Mouse (Mus musculus) embryonic facial prominence, embryonic 11.5 days (tissue): ENCODE results near the gene Nwd2. TPM values are rescaled to one million over a fixed set of nuclear protein-coding genes. Genes with fewer than 3 reads are reported as not detected.

Experiments used
- ATAC-seq: fragments of 200-750 bp; cut with Nextera tagmentation; replicated peaks from 2 replicates; pipeline ENCODE4 v1.8.0; 2017; ENCODE audit warnings: low read depth; ENCODE audit not compliant: insufficient number of reproducible peaks, low FRiP score, low TSS enrichment
- DNase-seq: peaks from one replicate; pipeline ENCODE4 v3.0.0-alpha.2; 2015; ENCODE audit warnings: low spot score
- H3K27ac ChIP-seq: fragments of 300-500 bp; sonication (generic); replicated peaks from 2 replicates; pipeline ENCODE4 v1.5.1; 2014; ENCODE audit warnings: mild to moderate bottlenecking, low read depth, low read length, control low read depth
- H3K27me3 ChIP-seq: fragments of 300-500 bp; sonication (generic); 2 replicates; pipeline ENCODE4 v1.6.1; 2014; ENCODE audit warnings: mild to moderate bottlenecking, low read length, moderate library complexity, mixed read lengths; ENCODE audit not compliant: control insufficient read depth, insufficient read depth
- H3K36me3 ChIP-seq: fragments of 300-500 bp; sonication (generic); replicated peaks from 2 replicates; pipeline ENCODE4 v1.6.1; 2014; ENCODE audit warnings: low read depth, mild to moderate bottlenecking, low read length, moderate library complexity, mixed read lengths; ENCODE audit not compliant: control insufficient read depth, insufficient read depth
- H3K4me1 ChIP-seq: fragments of 300-500 bp; sonication (generic); 2 replicates; pipeline ENCODE4 v1.6.1; 2014; ENCODE audit warnings: low read length, mixed read lengths; ENCODE audit not compliant: control insufficient read depth, insufficient read depth
- H3K4me2 ChIP-seq: fragments of 300-500 bp; sonication (generic); 2 replicates; pipeline ENCODE4 v1.6.1; 2014; ENCODE audit warnings: low read depth, mild to moderate bottlenecking, control low read depth, low read length, moderate library complexity
- H3K4me3 ChIP-seq: fragments of 300-500 bp; sonication (generic); 2 replicates; pipeline ENCODE4 v1.5.1; 2014; ENCODE audit warnings: low read depth, low read length, control low read depth
- H3K9ac ChIP-seq: fragments of 300-500 bp; sonication (generic); replicated peaks from 2 replicates; pipeline ENCODE4 v1.6.1; 2014; ENCODE audit warnings: mild to moderate bottlenecking, control low read depth, low read length
- H3K9me3 ChIP-seq: fragments of 300-500 bp; sonication (generic); replicated peaks from 2 replicates; pipeline ENCODE4 v1.6.1; 2016; ENCODE audit warnings: mild to moderate bottlenecking, low read length, inconsistent platforms, mixed read lengths; ENCODE audit not compliant: control insufficient read depth
- WGBS: fragments of 180-500 bp; shearing (Covaris S2); extraction: QIAGEN DNeasy Blood & Tissue Kit; methylation state at CpG from one replicate; pipeline ENCODE4 v1.1.7; 2014; 5-methylcytosine and 5-hydroxymethylcytosine counted together
- polyA plus RNA-seq: library from polyadenylated mRNA; unstranded; fragments of >200 nt; fragmentation: Nextera tagmentation; extraction: Ambion mirVana; gene quantifications from 2 replicates; pipeline ENCODE4 v1.2.1, GENCODE M21; 2014

The Nwd2 gene
- polyA plus RNA-seq, 1 experiment from 2014 or later = 1.5 TPM

- no peaks in the 10 kb centered on the region for H3K9me3 ChIP-seq
- H3K4me2 ChIP-seq = no peak overlapping the region
- H3K9ac ChIP-seq = no peak overlapping the region
- H3K4me3 ChIP-seq = no peak overlapping the region
- no peak overlapping the region for H3K27ac ChIP-seq
- H3K36me3 ChIP-seq = no peaks in the 10 kb centered on the region
- 47% methylated on average over 6 of the region's 6 CpGs for WGBS
- no peaks in the 10 kb centered on the region for H3K27me3 ChIP-seq
- no peaks in the 10 kb centered on the region; the same call in 1 of the 2 replicates for H3K4me1 ChIP-seq
- no peak for ATAC-seq
- DNase-seq = peak; percentile 85
Observed at GRCm38 (mm10) chr5:63766715-63767114, 117.8 kb downstream of the Nwd2 start.

GRCm38 (mm10) chr5:63767464-63767863 is 118.6 kb downstream of the Nwd2 start:
- H3K27me3 ChIP-seq = no peaks in the 10 kb centered on the region
- no peak for ATAC-seq
- WGBS = 73% methylated on average over 8 of the region's 8 CpGs
- H3K4me3 ChIP-seq = no peak overlapping the region
- H3K9ac ChIP-seq = no peak overlapping the region
- no peak overlapping the region for H3K4me2 ChIP-seq
- H3K9me3 ChIP-seq = no peaks in the 10 kb centered on the region
- no peaks in the 10 kb centered on the region; the same call in 1 of the 2 replicates for H3K4me1 ChIP-seq
- DNase-seq = no peak
- no peak overlapping the region for H3K27ac ChIP-seq
- H3K36me3 ChIP-seq = no peaks in the 10 kb centered on the region

- Histone ChIP-seq H3K36me3 (no peaks in the 10 kb centered on the region), H3K4me2 (no peak overlapping the region), H3K4me3 (no peak overlapping the region), H3K27me3 (no peaks in the 10 kb centered on the region), H3K9ac (no peak overlapping the region), H3K9me3 (no peaks in the 10 kb centered on the region), H3K27ac (no peak overlapping the region), H3K4me1 (no peaks in the 10 kb centered on the region; the same call in 1 of the 2 replicates)
- DNase-seq = no peak
- WGBS = 69% methylated on average over 4 of the region's 4 CpGs
- 0 out of 2 replicates have a peak, but pooled peaks have one; percentile 25 for ATAC-seq
Observed at GRCm38 (mm10) chr5:63768220-63768619, 119.3 kb downstream of the Nwd2 start.

- no peak overlapping the region for H3K9ac ChIP-seq
- H3K4me1 ChIP-seq = no peaks in the 10 kb centered on the region; the same call in 1 of the 2 replicates
- H3K4me3 ChIP-seq = no peak overlapping the region
- ATAC-seq (no peak), DNase-seq (no peak)
- H3K27ac ChIP-seq = no peak overlapping the region
- H3K36me3 ChIP-seq = no peaks in the 10 kb centered on the region
- H3K9me3 ChIP-seq = no peaks in the 10 kb centered on the region
- H3K4me2 ChIP-seq = no peak overlapping the region
- WGBS = 78% methylated on average over 2 of the region's 2 CpGs
- H3K27me3 ChIP-seq = no peaks in the 10 kb centered on the region
Observed at GRCm38 (mm10) chr5:63772971-63773370, 124.1 kb downstream of the Nwd2 start.

GRCm38 (mm10) chr5:63773603-63774002 is 124.7 kb downstream of the Nwd2 start:
- H3K27ac ChIP-seq = no peak overlapping the region
- H3K9me3 ChIP-seq = no peaks in the 10 kb centered on the region
- no peak overlapping the region for H3K4me3 ChIP-seq
- H3K4me2 ChIP-seq = no peak overlapping the region
- no peak overlapping the region for H3K9ac ChIP-seq
- H3K36me3 ChIP-seq = no peaks in the 10 kb centered on the region
- no peaks in the 10 kb centered on the region for H3K27me3 ChIP-seq
- H3K4me1 ChIP-seq = no peaks in the 10 kb centered on the region
- DNase-seq (no peak), ATAC-seq (no peak)
- WGBS = 72% methylated on average over 1 of the region's 1 CpGs

- Histone ChIP-seq H3K27me3 (no peaks in the 10 kb centered on the region), H3K4me1 (no peaks in the 10 kb centered on the region), H3K27ac (no peak overlapping the region), H3K9ac (no peak overlapping the region), H3K4me3 (no peak overlapping the region), H3K4me2 (no peak overlapping the region), H3K9me3 (no peaks in the 10 kb centered on the region), H3K36me3 (no peaks in the 10 kb centered on the region)
- no peak for ATAC-seq
- WGBS = 90% methylated on average over 10 of the region's 10 CpGs
- DNase-seq = no peak
Observed at GRCm38 (mm10) chr5:63788156-63788826, 139.4 kb downstream of the Nwd2 start.

GRCm38 (mm10) chr5:63811819-63812508 is 163.1 kb downstream of the Nwd2 start, which contains the start of gene 0610040J01Rik:
0610040J01Rik (plus strand) TSS chr5:63812363.
- Histone ChIP-seq H3K4me3 (peak within 1 kb of the TSS; percentile 50), H3K27ac (no peak within 1 kb of the TSS), H3K9me3 (no peaks in the 10 kb centered on the region), H3K9ac (peak within 1 kb of the TSS; percentile 57), H3K4me1 (no peaks in the 10 kb centered on the region), H3K36me3 (no peaks in the 10 kb centered on the region), H3K4me2 (peak within 1 kb of the TSS; percentile 96), H3K27me3 (peaks cover 6% of the 10 kb centered on the region)
- peak; percentile 87 for ATAC-seq
- WGBS = 1% methylated on average over 42 of the region's 42 CpGs
- peak; percentile 85 for DNase-seq

- Histone ChIP-seq H3K36me3 (no peaks in the 10 kb centered on the region), H3K9me3 (no peaks in the 10 kb centered on the region), H3K27ac (no peak overlapping the region), H3K27me3 (peaks cover 6% of the 10 kb centered on the region), H3K4me2 (peak overlapping the region; percentile 96), H3K4me1 (no peaks in the 10 kb centered on the region), H3K4me3 (peak overlapping the region; percentile 50), H3K9ac (peak overlapping the region; percentile 57)
- ATAC-seq (no peak), DNase-seq (no peak)
- 1% methylated on average over 26 of the region's 26 CpGs for WGBS
Observed at GRCm38 (mm10) chr5:63812509-63812865, 163.6 kb downstream of the Nwd2 start.
